Mouse (Mus musculus): ENCODE data around the gene Tnpo3.

Gene Tnpo3

DNA sequence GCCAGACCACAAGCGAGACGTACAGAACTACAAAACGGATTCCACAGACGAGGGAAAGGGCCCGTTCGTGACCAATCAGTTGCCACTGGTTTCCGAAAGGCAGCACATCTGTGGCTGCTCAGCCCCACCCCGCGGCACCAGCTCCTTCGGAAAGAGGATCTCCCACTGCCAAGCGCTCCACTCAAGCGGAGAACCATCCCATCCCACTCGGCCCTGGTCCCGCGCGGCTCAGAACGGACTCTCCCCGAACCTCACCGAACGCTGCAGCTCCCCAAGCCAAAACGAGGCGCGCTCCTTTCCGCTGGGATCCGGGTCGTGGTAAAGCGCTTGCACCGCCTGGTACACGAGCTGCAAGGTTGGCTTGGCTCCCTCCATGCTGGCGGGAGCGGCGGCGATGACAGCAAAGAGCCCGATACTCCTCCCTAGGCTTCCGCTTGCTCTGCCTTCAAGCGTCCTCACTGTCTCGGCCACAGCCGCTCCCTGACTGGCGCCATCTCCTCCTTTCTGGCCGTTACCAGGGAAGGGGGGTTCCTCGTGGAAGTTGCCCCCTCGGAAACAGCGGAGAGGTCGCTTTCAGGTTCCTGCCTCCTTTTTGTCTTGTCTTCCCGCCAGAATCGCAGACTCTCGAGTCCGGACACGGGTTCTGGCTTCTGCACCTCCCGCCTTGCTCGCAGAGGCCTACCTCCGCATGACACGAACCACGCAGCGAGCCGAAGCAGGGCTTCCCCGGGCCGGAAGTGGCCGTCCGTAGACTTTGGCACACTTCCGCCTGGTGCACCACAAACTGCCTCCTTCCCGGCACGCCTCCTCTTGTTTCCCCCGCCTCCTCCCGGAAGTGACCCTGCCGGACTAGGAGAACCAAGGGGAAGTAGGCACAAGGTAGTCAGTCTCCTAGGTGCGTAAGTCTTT is at the start of gene Tnpo3:
Gene Tnpo3, minus strand, starts transcription at position 777 of the 909 bp plus-strand sequence.
- in situ Hi-C loops (cut with MboI, MseI), result no loop called here

GRCm38 (mm10) chr6:29658626-29659475 is 49.2 kb upstream of the Tnpo3 start:
- in situ Hi-C loops (cut with MboI, MseI), result no loop called here

GRCm38 (mm10) chr6:29653271-29653670 is 43.6 kb upstream of the Tnpo3 start:
- in situ Hi-C loops (cut with MboI, MseI), result no loop called here

GRCm38 (mm10) chr6:29650170-29650549 is 40.5 kb upstream of the Tnpo3 start:
- in situ Hi-C loops (cut with MboI, MseI), result no loop called here

DNA sequence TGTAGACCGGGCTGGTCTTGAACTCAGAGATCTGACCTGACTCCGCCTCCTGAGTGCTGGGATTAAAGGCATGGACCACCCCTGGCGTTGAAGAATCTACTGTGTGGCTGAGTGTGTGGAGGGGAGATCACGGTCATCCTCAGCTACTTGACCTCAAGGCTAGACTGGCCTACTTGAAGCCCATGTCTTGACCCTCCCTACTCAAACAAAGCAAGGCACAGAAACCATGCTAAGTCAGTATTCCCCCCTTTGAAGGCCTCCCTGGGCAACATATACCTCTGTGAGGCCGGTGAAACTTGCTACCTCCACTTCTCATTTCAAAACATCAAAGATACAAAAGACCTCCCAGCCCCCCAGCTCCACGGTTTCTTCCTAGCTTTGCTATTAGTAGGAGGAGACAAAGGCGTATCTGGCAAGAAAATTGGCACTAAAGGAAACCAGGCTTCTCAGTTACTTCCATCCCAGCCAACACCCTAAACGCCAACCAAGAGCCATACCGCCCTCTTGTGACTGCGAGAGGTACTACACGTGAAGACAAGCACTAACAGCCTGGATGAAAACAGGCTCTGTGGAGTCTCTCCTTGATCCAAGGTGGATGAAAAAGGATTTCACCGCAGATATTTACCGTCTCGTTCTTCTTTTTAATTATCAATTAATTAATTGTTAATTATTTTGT is 39.9 kb upstream of the Tnpo3 start:
- in situ Hi-C loops (cut with MboI, MseI), result no loop called here

DNA sequence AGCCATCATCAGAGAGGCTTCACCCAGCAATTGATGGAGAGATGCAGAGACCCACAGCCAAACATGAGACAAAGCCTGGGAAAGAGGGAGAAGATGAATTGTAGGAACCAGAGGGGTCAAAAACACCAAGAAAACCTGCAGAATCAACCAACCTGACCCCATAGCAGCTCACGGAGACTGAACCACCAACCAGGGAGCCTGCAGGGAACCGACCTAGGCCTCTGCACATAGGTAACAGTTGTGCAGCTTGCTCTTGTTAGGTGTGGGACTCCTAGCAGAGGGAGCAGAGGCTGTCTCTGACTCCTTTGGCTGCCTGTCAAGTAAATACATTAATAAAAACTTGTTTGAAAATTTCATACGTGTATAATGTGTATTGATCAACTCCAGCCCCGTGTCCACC is 32.1 kb upstream of the Tnpo3 start:
- in situ Hi-C loops (cut with MboI, MseI), result no loop called here

- in situ Hi-C loops (cut with MboI, MseI), result no loop called here
Observed at GRCm38 (mm10) chr6:29639580-29640419, 30.1 kb upstream of the Tnpo3 start.

- in situ Hi-C loops (cut with MboI, MseI), result no loop called here
Observed at GRCm38 (mm10) chr6:29638844-29639460, 29.3 kb upstream of the Tnpo3 start.

- in situ Hi-C loops (cut with MboI, MseI), result no loop called here
Observed at GRCm38 (mm10) chr6:29637397-29638373, 28.0 kb upstream of the Tnpo3 start.

- in situ Hi-C loops (cut with MboI, MseI), result no loop called here
Observed at GRCm38 (mm10) chr6:29636322-29637092, 26.8 kb upstream of the Tnpo3 start.

GRCm38 (mm10) chr6:29634537-29634936 is 24.9 kb upstream of the Tnpo3 start:
- in situ Hi-C loops (cut with MboI, MseI), result no loop called here

GRCm38 (mm10) chr6:29632552-29633292 is 23.0 kb upstream of the Tnpo3 start:
- in situ Hi-C loops (cut with MboI, MseI), result no loop called here

DNA sequence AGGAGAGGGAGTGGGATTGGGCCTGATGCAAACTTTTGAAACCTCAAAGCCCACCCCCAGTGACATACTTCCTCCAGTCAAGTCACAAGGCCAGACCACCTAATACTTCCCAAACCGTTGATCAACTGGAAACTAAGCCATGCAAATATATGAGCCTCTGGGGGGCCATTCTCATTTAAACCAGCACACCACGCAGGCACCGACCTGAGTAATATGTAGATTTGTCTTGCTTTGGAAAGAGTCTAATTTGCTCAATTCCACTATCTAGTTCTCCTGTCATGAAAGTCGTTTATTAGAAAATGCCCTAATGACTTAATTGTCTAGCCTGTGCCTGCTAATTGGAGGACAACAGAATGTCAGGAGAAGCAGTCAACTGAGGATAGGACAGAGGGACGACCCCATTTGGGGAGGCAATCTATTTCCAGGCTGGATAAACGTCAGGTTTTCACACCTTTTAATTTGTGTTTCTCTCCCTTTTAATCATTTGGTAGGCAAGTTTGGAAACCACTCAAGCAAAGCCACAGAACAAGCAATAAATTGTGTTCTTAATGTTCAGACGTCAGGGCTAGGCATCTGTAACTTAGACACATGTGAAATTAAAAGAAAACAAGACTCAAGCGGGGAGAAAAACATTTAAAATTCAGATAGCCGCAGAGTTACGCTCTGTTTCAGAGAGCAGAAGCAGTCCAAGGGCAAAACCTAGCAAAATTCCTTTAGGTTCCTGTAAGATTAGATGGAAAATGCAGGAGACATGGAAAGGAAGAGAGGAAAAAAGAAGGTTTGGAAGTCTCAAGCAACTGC is 22.3 kb upstream of the Tnpo3 start:
- in situ Hi-C loops (cut with MboI, MseI), result no loop called here

DNA sequence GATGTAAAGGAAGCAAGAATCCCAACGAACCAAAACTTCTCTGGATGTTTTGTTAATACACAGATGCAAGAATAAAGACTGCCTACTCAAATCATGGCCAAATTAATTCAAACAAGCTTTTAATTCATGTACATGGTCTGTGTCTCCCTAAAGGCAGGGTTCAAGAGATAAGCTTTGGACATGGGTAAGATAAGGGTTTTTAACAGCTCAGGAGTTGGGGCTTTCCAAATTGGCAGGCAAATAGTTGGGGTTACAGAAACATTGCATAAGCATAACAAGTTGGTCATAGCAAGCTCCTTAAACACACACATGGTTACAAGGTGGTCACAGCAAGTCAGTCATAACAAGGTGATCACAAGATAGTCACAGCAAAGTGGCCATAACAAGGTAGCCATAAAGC is 20.5 kb upstream of the Tnpo3 start:
- in situ Hi-C loops (cut with MboI, MseI), result no loop called here

DNA sequence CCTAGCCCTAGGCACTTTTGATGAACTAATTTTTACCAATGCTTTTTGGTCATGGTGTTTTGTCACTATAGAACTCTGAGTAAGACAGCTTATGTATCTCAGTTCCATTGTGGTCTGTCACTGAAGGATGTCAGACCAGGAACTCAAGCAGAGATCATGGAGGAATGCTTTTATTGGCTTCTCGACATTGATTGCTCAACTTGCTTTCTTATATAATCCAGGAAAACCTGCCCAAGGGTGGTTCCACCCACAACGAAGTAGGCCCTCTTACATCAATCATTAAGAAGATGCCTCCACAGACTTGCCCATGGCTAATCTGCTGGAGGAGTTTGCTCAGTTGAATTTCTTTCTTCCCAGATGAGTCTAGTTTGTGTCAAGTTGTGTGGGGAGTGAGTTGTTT is 18.1 kb upstream of the Tnpo3 start:
- in situ Hi-C loops (cut with MboI, MseI), result no loop called here

GRCm38 (mm10) chr6:29623857-29624256 is 14.2 kb upstream of the Tnpo3 start:
- in situ Hi-C loops (cut with MboI, MseI), result no loop called here

GRCm38 (mm10) chr6:29622273-29622672 is 12.6 kb upstream of the Tnpo3 start:
- in situ Hi-C loops (cut with MboI, MseI), result no loop called here
